Mouse (Mus musculus) limb, embryonic 12.5 days (tissue): ENCODE data around the gene Zfp36. TPM values are rescaled to one million over a fixed set of nuclear protein-coding genes. Genes with fewer than 3 reads are reported as not detected.

Experiments used
- ATAC-seq: fragments of 200-750 bp; cut with Nextera tagmentation; 2 replicates; pipeline ENCODE4 v1.8.0; 2017; ENCODE audit warnings: low read depth, moderate TSS enrichment; ENCODE audit not compliant: insufficient number of reproducible peaks, insufficient read depth, low FRiP score, low TSS enrichment
- H3K27ac ChIP-seq: fragments of 300-500 bp; sonication (generic); 2 replicates; pipeline ENCODE4 v1.5.1; 2016; ENCODE audit warnings: mild to moderate bottlenecking, moderate library complexity
- H3K27me3 ChIP-seq: fragments of 300-500 bp; sonication (generic); 2 replicates; pipeline ENCODE4 v1.6.1; 2016; ENCODE audit warnings: mild to moderate bottlenecking, moderate library complexity
- H3K36me3 ChIP-seq: fragments of 300-500 bp; sonication (generic); 2 replicates; pipeline ENCODE4 v1.6.1; 2016; ENCODE audit warnings: mild to moderate bottlenecking, moderate library complexity
- H3K4me1 ChIP-seq: fragments of 300-500 bp; sonication (generic); replicated peaks from 2 replicates; pipeline ENCODE4 v1.6.1; 2016
- H3K4me2 ChIP-seq: fragments of 300-500 bp; sonication (generic); 2 replicates; pipeline ENCODE4 v1.6.1; 2016; ENCODE audit warnings: mild to moderate bottlenecking, moderate library complexity
- H3K4me3 ChIP-seq: fragments of 300-500 bp; sonication (generic); replicated peaks from 2 replicates; pipeline ENCODE4 v1.5.1; 2016; ENCODE audit warnings: mild to moderate bottlenecking
- H3K9ac ChIP-seq: fragments of 300-500 bp; sonication (generic); replicated peaks from 2 replicates; pipeline ENCODE4 v1.6.1; 2016; ENCODE audit warnings: mild to moderate bottlenecking, moderate library complexity
- H3K9me3 ChIP-seq: fragments of 300-500 bp; sonication (generic); 2 replicates; pipeline ENCODE4 v1.6.1; 2016; ENCODE audit warnings: mild to moderate bottlenecking, moderate library complexity
- WGBS: fragments of 180-500 bp; shearing (Covaris S2); methylation state at CpG from one replicate; pipeline ENCODE4 v1.1.7; 2016; 5-methylcytosine and 5-hydroxymethylcytosine counted together
- polyA plus RNA-seq: library from polyadenylated mRNA; unstranded; fragments of >200 nt; fragmentation: Nextera tagmentation; extraction: Ambion mirVana; gene quantifications from 2 replicates; pipeline ENCODE4 v1.2.1, GENCODE M21; 2016

Zfp36 gene
- polyA plus RNA-seq, 1 experiment from 2014 or later, result 7.1 TPM

DNA sequence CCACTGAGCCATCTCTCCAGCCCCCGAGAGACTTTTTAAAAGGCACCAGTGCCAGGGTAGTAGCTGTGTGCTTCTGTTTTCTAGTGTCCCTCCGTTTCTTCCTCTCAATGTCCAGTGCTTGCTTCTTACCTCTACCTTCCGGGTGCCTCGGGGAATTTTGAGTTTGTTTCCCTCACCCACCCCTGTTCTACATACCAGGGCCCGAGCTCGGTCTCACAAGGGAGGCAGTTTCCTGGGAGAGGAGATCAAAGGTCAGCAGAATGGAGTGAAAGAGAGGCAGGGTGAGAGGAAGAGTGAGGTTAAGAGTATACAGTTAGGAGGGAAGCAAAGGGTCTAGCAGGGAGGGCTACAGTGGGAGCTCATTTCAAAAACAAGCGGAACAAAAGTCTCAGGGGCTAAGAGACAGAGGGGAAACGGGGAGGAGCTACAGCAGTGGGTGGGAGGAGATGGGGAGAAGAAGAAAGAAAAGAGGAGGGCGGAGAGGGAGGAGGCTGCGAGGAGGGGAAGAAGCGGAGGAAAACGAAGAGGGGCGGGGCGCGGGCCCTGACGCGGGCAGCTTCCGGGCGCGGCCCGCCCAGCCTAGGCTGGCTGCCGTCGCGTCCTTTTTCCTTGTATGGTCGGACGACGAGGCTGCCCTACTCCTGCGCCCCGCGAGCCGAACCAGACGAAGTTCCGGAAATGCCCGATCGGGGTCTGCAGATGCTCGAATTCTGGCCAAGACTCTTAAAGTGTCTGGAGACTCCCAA is 4.7 kb downstream of the Zfp36 start:
- Histone ChIP-seq H3K4me2 (peak overlapping the region; percentile 78), H3K27ac (peak overlapping the region; percentile 99), H3K4me1 (peaks cover 55% of the 10 kb centered on the region), H3K36me3 (peaks cover 9% of the 10 kb centered on the region), H3K27me3 (no peaks in the 10 kb centered on the region), H3K9me3 (no peaks in the 10 kb centered on the region), H3K4me3 (peak overlapping the region; percentile 41), H3K9ac (peak overlapping the region; percentile 62)
- peak; percentile 43 for ATAC-seq
- WGBS, result 1% methylated on average over 36 of the region's 36 CpGs

DNA sequence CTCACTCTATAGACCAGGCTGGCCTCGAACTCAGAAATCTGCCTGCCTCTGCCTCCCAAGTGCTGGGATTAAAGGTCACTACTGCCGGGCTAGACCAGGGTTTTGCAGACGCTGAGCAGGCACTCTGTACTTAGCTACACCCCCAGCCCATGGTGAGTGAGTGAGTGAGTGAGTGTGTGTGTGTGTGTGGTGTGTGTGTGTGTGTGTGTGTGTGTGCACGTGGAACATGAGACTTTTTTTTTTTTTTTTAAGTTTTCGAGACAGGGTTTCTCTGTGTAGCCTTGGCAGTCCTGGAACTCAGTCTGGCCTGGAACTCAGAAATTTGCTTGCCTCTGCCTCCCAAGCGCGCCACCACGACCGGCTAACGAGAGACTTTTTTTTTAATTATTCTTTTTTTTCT is 5.4 kb downstream of the Zfp36 start:
- Histone ChIP-seq H3K4me3 (no peak overlapping the region), H3K4me1 (peaks cover 59% of the 10 kb centered on the region)
- 73% methylated on average over 10 of the region's 10 CpGs for WGBS

DNA sequence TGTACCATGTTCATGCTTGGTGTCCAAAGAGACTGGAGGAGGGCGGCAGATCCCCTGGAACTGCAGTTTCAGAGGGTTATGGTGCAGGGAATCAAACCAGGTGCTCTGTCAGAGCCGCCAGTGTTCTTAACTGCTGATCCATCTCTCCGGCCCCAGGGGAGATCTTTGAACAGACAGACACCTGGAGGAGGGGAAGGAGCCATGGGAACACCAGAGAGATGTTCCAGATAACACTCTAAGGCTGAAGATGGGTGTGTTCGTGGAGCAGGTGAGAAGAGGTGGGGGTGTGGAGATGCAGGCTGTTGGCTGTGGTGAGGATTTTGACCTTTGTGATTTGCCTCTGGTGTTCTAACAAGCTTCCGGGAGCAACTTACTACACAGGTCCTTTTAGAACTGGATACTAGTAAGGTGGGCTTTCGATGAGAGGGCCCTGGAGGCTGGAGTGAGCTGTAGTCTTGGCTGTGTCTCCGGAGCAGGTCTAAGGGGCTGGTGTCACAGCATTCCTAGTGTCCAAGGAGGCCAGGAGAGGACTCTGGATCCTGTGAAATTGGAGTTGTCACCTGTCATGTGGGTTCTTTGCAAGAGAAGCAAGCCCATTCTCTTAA is 6.1 kb downstream of the Zfp36 start:
- no peak for ATAC-seq
- H3K4me2 ChIP-seq, result peak overlapping the region; percentile 10; the same call in 1 of the 2 replicates
- H3K36me3 ChIP-seq, result peaks cover 23% of the 10 kb centered on the region
- 81% methylated on average over 7 of the region's 7 CpGs for WGBS
- no peak overlapping the region for H3K9ac ChIP-seq
- no peaks in the 10 kb centered on the region for H3K27me3 ChIP-seq
- H3K4me3 ChIP-seq, result 0 out of 2 replicates have a peak overlapping the region, but pooled peaks have one; percentile 3
- no peaks in the 10 kb centered on the region for H3K9me3 ChIP-seq
- peaks cover 57% of the 10 kb centered on the region for H3K4me1 ChIP-seq
- peak overlapping the region; percentile 99 for H3K27ac ChIP-seq

More for the DNA sequence above, 5.4 kb downstream of the Zfp36 start:
- Histone ChIP-seq H3K27me3 (no peaks in the 10 kb centered on the region), H3K36me3 (peaks cover 16% of the 10 kb centered on the region), H3K27ac (peak overlapping the region; percentile 99), H3K4me2 (peak overlapping the region; percentile 78; the same call in 1 of the 2 replicates), H3K9ac (no peak overlapping the region), H3K9me3 (no peaks in the 10 kb centered on the region)
- no peak for ATAC-seq

DNA sequence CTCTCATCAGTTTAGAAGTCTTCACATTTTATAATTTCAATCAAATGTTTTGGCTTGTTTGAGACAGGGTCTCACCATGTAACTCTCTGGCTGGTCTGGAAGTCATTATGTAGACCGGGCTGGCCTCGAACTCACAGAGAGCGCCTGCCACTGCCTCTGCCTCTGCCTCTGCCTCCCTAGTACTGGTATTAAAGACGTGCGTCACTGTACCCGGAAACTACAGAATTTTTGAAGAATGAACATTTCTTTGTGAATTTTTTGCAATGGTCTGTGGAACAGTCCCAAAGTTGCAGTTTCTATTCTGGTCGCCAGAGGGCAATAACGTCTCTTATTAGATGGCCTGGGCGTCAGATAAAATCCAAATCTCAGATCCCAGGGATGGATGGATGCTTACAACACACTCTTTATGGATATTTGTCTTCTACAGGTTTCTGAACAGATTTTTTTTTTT is 6.9 kb downstream of the Zfp36 start:
- Histone ChIP-seq H3K9ac (0 out of 2 replicates have a peak overlapping the region, but pooled peaks have one; percentile 28), H3K4me3 (peak overlapping the region; percentile 84), H3K4me1 (peaks cover 50% of the 10 kb centered on the region), H3K36me3 (peaks cover 31% of the 10 kb centered on the region), H3K9me3 (no peaks in the 10 kb centered on the region), H3K27me3 (no peaks in the 10 kb centered on the region), H3K4me2 (peak overlapping the region; percentile 52), H3K27ac (peak overlapping the region; percentile 85)
- under 1% methylated on average over 9 of the region's 9 CpGs for WGBS
- ATAC-seq, result peak; percentile 1; the same call in 1 of the 2 replicates

- Histone ChIP-seq H3K36me3 (peaks cover 32% of the 10 kb centered on the region), H3K27me3 (no peaks in the 10 kb centered on the region), H3K4me2 (peak within 1 kb of the TSS; percentile 98), H3K9ac (peak within 1 kb of the TSS; percentile 91), H3K9me3 (no peaks in the 10 kb centered on the region), H3K4me1 (peaks cover 43% of the 10 kb centered on the region), H3K4me3 (peak within 1 kb of the TSS; percentile 84), H3K27ac (peak within 1 kb of the TSS; percentile 95)
- under 1% methylated on average over 59 of the region's 66 CpGs for WGBS
- peak; percentile 91 for ATAC-seq
Observed at GRCm38 (mm10) chr7:28372251-28373108, 7.6 kb downstream of the Zfp36 start, which contains the start of gene Plekhg2. TSS of gene Plekhg2 (minus strand) at chr7:28372599.

DNA sequence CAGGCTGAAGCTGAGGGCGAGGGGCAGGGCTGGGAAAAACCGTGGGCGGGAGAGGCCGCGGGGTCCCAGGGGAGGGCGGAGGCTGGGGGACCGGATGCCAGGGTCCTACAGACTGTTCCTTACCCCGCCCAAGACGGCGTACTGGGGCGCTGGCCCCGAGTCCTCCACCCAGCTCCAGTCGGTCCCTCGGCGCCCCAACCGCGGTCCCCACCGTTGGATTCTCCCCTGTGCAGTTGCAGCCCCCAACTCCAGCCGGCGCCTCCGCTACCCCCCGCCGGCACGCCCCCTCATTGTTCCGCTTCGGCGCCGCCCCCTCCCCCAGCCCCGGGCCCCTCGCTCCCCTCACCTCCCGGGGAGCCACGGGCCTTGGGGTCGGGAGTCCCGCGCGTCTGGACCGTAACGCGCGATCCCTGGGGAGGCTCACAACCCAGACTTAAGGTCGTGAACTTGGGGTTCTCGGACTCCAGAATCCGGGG is 8.5 kb downstream of the Zfp36 start:
- H3K4me2 ChIP-seq, result peak overlapping the region; percentile 98
- WGBS, result 0% methylated on average over 43 of the region's 43 CpGs
- ATAC-seq, result peak; percentile 4; the same call in 1 of the 2 replicates
- H3K9ac ChIP-seq, result peak overlapping the region; percentile 91
- H3K27me3 ChIP-seq, result no peaks in the 10 kb centered on the region
- H3K27ac ChIP-seq, result peak overlapping the region; percentile 95
- H3K4me3 ChIP-seq, result peak overlapping the region; percentile 84
- H3K36me3 ChIP-seq, result peaks cover 39% of the 10 kb centered on the region
- H3K9me3 ChIP-seq, result no peaks in the 10 kb centered on the region
- H3K4me1 ChIP-seq, result peaks cover 35% of the 10 kb centered on the region

- H3K9me3 ChIP-seq, result no peaks in the 10 kb centered on the region
- H3K4me2 ChIP-seq, result peak overlapping the region; percentile 98
- H3K36me3 ChIP-seq, result peaks cover 44% of the 10 kb centered on the region
- H3K4me3 ChIP-seq, result peak overlapping the region; percentile 84
- ATAC-seq, result no peak
- peaks cover 29% of the 10 kb centered on the region for H3K4me1 ChIP-seq
- no peaks in the 10 kb centered on the region for H3K27me3 ChIP-seq
- H3K9ac ChIP-seq, result peak overlapping the region; percentile 91
- peak overlapping the region; percentile 95 for H3K27ac ChIP-seq
- WGBS, result 8% methylated on average over 11 of the region's 11 CpGs
Observed at GRCm38 (mm10) chr7:28370977-28371513, 9.0 kb downstream of the Zfp36 start.

DNA sequence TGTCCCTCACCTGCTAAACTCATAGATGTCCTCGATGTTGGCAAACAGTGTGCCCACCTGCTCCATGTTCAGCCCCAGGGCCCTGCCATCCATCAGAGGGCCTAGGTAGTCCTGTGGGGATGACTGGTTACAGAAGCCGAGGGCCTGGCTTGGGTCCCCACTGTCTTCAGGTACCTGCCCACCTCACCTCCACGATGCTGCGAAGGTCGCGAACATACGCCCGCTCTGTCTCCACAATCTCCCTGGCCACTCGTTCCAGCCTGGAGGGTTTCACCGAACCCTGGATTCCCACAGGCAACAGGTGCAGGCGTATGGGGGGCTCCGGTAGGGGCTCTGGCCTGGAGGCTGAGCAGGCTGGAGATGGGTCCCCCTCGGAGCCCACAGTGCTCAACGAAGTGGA is 10.0 kb downstream of the Zfp36 start:
- no peak for ATAC-seq
- 94% methylated on average over 14 of the region's 14 CpGs for WGBS

GRCm38 (mm10) chr7:28368276-28368920 is 11.7 kb downstream of the Zfp36 start:
- no peak overlapping the region for H3K9ac ChIP-seq
- H3K27me3 ChIP-seq, result no peaks in the 10 kb centered on the region
- no peak for ATAC-seq
- no peak overlapping the region for H3K4me2 ChIP-seq
- no peak overlapping the region for H3K4me3 ChIP-seq
- peaks cover 19% of the 10 kb centered on the region for H3K4me1 ChIP-seq
- H3K27ac ChIP-seq, result no peak overlapping the region
- WGBS, result 96% methylated on average over 16 of the region's 16 CpGs
- H3K9me3 ChIP-seq, result no peaks in the 10 kb centered on the region
- H3K36me3 ChIP-seq, result peaks cover 70% of the 10 kb centered on the region

More for the DNA sequence above, 10.0 kb downstream of the Zfp36 start:
- peaks cover 54% of the 10 kb centered on the region for H3K36me3 ChIP-seq
- no peaks in the 10 kb centered on the region for H3K9me3 ChIP-seq
- H3K4me3 ChIP-seq, result peak overlapping the region; percentile 84
- peak overlapping the region; percentile 98 for H3K4me2 ChIP-seq
- peaks cover 27% of the 10 kb centered on the region for H3K4me1 ChIP-seq
- H3K9ac ChIP-seq, result peak overlapping the region; percentile 91
- no peak overlapping the region for H3K27ac ChIP-seq
- H3K27me3 ChIP-seq, result no peaks in the 10 kb centered on the region

- ATAC-seq, result no peak
- Histone ChIP-seq H3K4me2 (no peak overlapping the region), H3K36me3 (peaks cover 74% of the 10 kb centered on the region), H3K27me3 (no peaks in the 10 kb centered on the region), H3K9ac (no peak overlapping the region), H3K4me1 (peaks cover 19% of the 10 kb centered on the region), H3K9me3 (no peaks in the 10 kb centered on the region), H3K27ac (no peak overlapping the region), H3K4me3 (no peak overlapping the region)
- WGBS, result 93% methylated on average over 16 of the region's 16 CpGs
Observed at GRCm38 (mm10) chr7:28367663-28368275, 12.3 kb downstream of the Zfp36 start.
